Mouse (Mus musculus): ENCODE results near the gene Actn4.

The Actn4 gene

GRCm38 (mm10) chr7:28949298-28949697, 12.8 kb downstream of the Actn4 start:
- DNase-seq, result no peak

- DNase-seq, result no peak
These were observed 13.4 kb downstream of the Actn4 start for GRCm38 (mm10) chr7:28948746-28949145.

GRCm38 (mm10) chr7:28946271-28946610, 15.9 kb downstream of the Actn4 start:
- no peak for DNase-seq

GRCm38 (mm10) chr7:28945416-28946270, 16.5 kb downstream of the Actn4 start:
- DNase-seq, result peak; percentile 66 to 77

GRCm38 (mm10) chr7:28944756-28945415, 17.3 kb downstream of the Actn4 start:
- DNase-seq, result no peak

GRCm38 (mm10) chr7:28943451-28944180, 18.5 kb downstream of the Actn4 start:
- no peak for DNase-seq

GRCm38 (mm10) chr7:28941542-28941941, 20.6 kb downstream of the Actn4 start:
- DNase-seq, result peak; percentile 52 to 83

GRCm38 (mm10) chr7:28941129-28941528, 21.0 kb downstream of the Actn4 start:
- no peak for DNase-seq

GRCm38 (mm10) chr7:28939418-28940183, 22.5 kb downstream of the Actn4 start:
- DNase-seq, result peak; percentile 57 to 86

- no peak for DNase-seq
These were observed 23.5 kb downstream of the Actn4 start for GRCm38 (mm10) chr7:28938654-28939053.

- DNase-seq, result peak; percentile 53 to 78
These were observed 25.4 kb downstream of the Actn4 start for GRCm38 (mm10) chr7:28936787-28937186.

GRCm38 (mm10) chr7:28933825-28934224, 28.3 kb downstream of the Actn4 start:
- DNase-seq, result no peak

- DNase-seq, result peak; percentile 79 to 80
These were observed 29.6 kb downstream of the Actn4 start for GRCm38 (mm10) chr7:28932421-28933041.

GRCm38 (mm10) chr7:28931695-28932039, 30.5 kb downstream of the Actn4 start:
- peak in 1 of 2 experiments; percentile 65 for DNase-seq

- peak; percentile 72 to 90 for DNase-seq
These were observed 31.0 kb downstream of the Actn4 start for GRCm38 (mm10) chr7:28931032-28931694.

- DNase-seq, result no peak
These were observed 31.7 kb downstream of the Actn4 start for GRCm38 (mm10) chr7:28930320-28931031.

GRCm38 (mm10) chr7:28929381-28929780, 32.8 kb downstream of the Actn4 start:
- DNase-seq, result peak; percentile 87 to 93

GRCm38 (mm10) chr7:28926172-28926571, 36.0 kb downstream of the Actn4 start:
- DNase-seq, result no peak

- DNase-seq, result peak; percentile 86 to 96
These were observed 36.8 kb downstream of the Actn4 start for GRCm38 (mm10) chr7:28925317-28925716.

- DNase-seq, result no peak
These were observed 37.3 kb downstream of the Actn4 start for GRCm38 (mm10) chr7:28924802-28925201.

- DNase-seq, result peak; percentile 58 to 81
These were observed 38.3 kb downstream of the Actn4 start for GRCm38 (mm10) chr7:28923865-28924291.
